In genomic region chr17:23542004-23542720, GRCm38 (mm10) we compare ENCODE assay signal across 8 mouse cellular contexts. TPM values are rescaled to one million over a fixed set of nuclear protein-coding genes. Genes with fewer than 3 reads are reported as not detected.
DNase-seq lines count a peak whose midpoint lies in the region; ATAC-seq lines count a peak whose summit lies in the region.

No protein-coding gene starts in this region.

- H3K9ac ChIP-seq in kidney, embryonic 16.5 days (replicated peaks; ENCODE audit: low read length): no peak overlapping the region
- H3K9ac ChIP-seq in forebrain, embryonic 15.5 days (replicated peaks): 0 out of 2 replicates have a peak overlapping the region, but pooled peaks have one; percentile 10
- no peak overlapping the region for H3K9ac ChIP-seq in liver, embryonic 16.5 days (ENCODE audit: low read depth, low read length)

- 17% methylated on average over 12 of the region's 12 CpGs for WGBS in kidney, embryonic 16.5 days
- 9% methylated on average over 12 of the region's 12 CpGs for WGBS in forebrain, embryonic 15.5 days
- 22% methylated on average over 12 of the region's 12 CpGs for WGBS in liver, embryonic 16.5 days (ENCODE audit: insufficient replicate concordance)

- H3K36me3 ChIP-seq in kidney, embryonic 16.5 days (ENCODE audit: insufficient read depth, low read length): no peaks in the 10 kb centered on the region
- no peaks in the 10 kb centered on the region for H3K36me3 ChIP-seq in forebrain, embryonic 15.5 days
- H3K36me3 ChIP-seq in liver, embryonic 16.5 days (ENCODE audit: control insufficient read depth, insufficient read depth): no peaks in the 10 kb centered on the region

- no peak for DNase-seq in kidney, postnatal 10 days
- DNase-seq in R1 (ENCODE audit: low read depth, low spot score) (peak; percentile 79), adipocyte (ENCODE audit: low spot score) (no peak)
- DNase-seq in kidney, postnatal 14 days: no peak
- no peak for DNase-seq in gastrocnemius, postnatal 25 days

- ATAC-seq in kidney, embryonic 16.5 days (ENCODE audit: low FRiP score, low TSS enrichment): no peak
- no peak for ATAC-seq in forebrain, embryonic 15.5 days (replicated peaks)
- ATAC-seq in liver, embryonic 16.5 days (ENCODE audit: low read depth): no peak

- H3K4me2 ChIP-seq in kidney, embryonic 16.5 days (replicated peaks; ENCODE audit: low read depth, low read length): peak overlapping the region; percentile 48
- peak overlapping the region; percentile 26; the same call in 1 of the 2 replicates for H3K4me2 ChIP-seq in forebrain, embryonic 15.5 days (replicated peaks)
- peak overlapping the region; percentile 4; the same call in 1 of the 2 replicates for H3K4me2 ChIP-seq in liver, embryonic 16.5 days (ENCODE audit: low read depth, low read length)

- H3K27me3 ChIP-seq in kidney, embryonic 16.5 days (ENCODE audit: insufficient read depth, low read length): peaks cover 27% of the 10 kb centered on the region
- H3K27me3 ChIP-seq in forebrain, embryonic 15.5 days: peaks cover 35% of the 10 kb centered on the region
- H3K27me3 ChIP-seq in liver, embryonic 16.5 days (ENCODE audit: control insufficient read depth, insufficient read depth, low read depth, low read length): no peaks in the 10 kb centered on the region

- H3K27ac ChIP-seq in kidney, embryonic 16.5 days (ENCODE audit: low read length): no peak overlapping the region
- no peak overlapping the region for H3K27ac ChIP-seq in forebrain, embryonic 15.5 days (replicated peaks)
- H3K27ac ChIP-seq in liver, embryonic 16.5 days (ENCODE audit: low read length): no peak overlapping the region

- peak overlapping the region; percentile 8 for H3K4me3 ChIP-seq in kidney, embryonic 16.5 days (ENCODE audit: low read length)
- H3K4me3 ChIP-seq in forebrain, embryonic 15.5 days: peak overlapping the region; percentile 11; the same call in 1 of the 2 replicates
- H3K4me3 ChIP-seq in liver, embryonic 16.5 days (ENCODE audit: low read depth, low read length): no peak overlapping the region

- H3K4me1 ChIP-seq in kidney, embryonic 16.5 days (ENCODE audit: insufficient read depth, low read length): peaks cover 22% of the 10 kb centered on the region
- peaks cover 13% of the 10 kb centered on the region for H3K4me1 ChIP-seq in forebrain, embryonic 15.5 days
- peaks cover 15% of the 10 kb centered on the region for H3K4me1 ChIP-seq in liver, embryonic 16.5 days (ENCODE audit: control insufficient read depth, low read depth, low read length)

- no peaks in the 10 kb centered on the region for H3K9me3 ChIP-seq in kidney, embryonic 16.5 days (ENCODE audit: low read length)
- no peaks in the 10 kb centered on the region for H3K9me3 ChIP-seq in forebrain, embryonic 15.5 days
- no peaks in the 10 kb centered on the region for H3K9me3 ChIP-seq in liver, embryonic 16.5 days (replicated peaks; ENCODE audit: control insufficient read depth, low read length)

RNA-seq across cellular contexts. Expression of gene Zfp213, which starts 21.9 kb away (rescaled TPM):
- polyA plus RNA-seq in kidney, embryonic 16.5 days (2015; fragmentation: Nextera tagmentation; extraction: Ambion mirVana): 24.1 and 26.5 TPM in 2 replicates
- 21.0 and 21.5 TPM in 2 replicates for polyA plus RNA-seq in forebrain, embryonic 15.5 days (2015; fragmentation: Nextera tagmentation; extraction: Ambion mirVana)
- polyA plus RNA-seq in liver, embryonic 16.5 days (2015; fragmentation: Nextera tagmentation; extraction: Ambion mirVana): 4.8 and 5.3 TPM in 2 replicates
- total RNA-seq in gastrocnemius, postnatal 25 days (2021): 1 to 10 TPM; 1.9 to 2.4 TPM

RNA-seq across cellular contexts. Expression of gene Zfp13, which starts 57.1 kb away (rescaled TPM):
- 19.1 and 19.3 TPM in 2 replicates for polyA plus RNA-seq in kidney, embryonic 16.5 days (2015; fragmentation: Nextera tagmentation; extraction: Ambion mirVana)
- polyA plus RNA-seq in forebrain, embryonic 15.5 days (2015; fragmentation: Nextera tagmentation; extraction: Ambion mirVana): 26.9 and 30.2 TPM in 2 replicates
- polyA plus RNA-seq in liver, embryonic 16.5 days (2015; fragmentation: Nextera tagmentation; extraction: Ambion mirVana): 1.3 and 1.6 TPM in 2 replicates
- 1 to 10 TPM; 2.0 to 2.1 TPM for total RNA-seq in gastrocnemius, postnatal 25 days (2021)

RNA-seq across cellular contexts. Expression of gene Zscan10, which starts 58.5 kb away (rescaled TPM):
- 0.26 TPM in 1 of 2 replicates, not detected in the other for polyA plus RNA-seq in kidney, embryonic 16.5 days (2015; fragmentation: Nextera tagmentation; extraction: Ambion mirVana)
- not detected in 2 replicates for polyA plus RNA-seq in forebrain, embryonic 15.5 days (2015; fragmentation: Nextera tagmentation; extraction: Ambion mirVana)
- polyA plus RNA-seq in liver, embryonic 16.5 days (2015; fragmentation: Nextera tagmentation; extraction: Ambion mirVana): not detected in 2 replicates
- total RNA-seq in gastrocnemius, postnatal 25 days (2021): not detected
